Mouse (Mus musculus) hindbrain, embryonic 11.5 days (tissue): ENCODE data around the gene 1810009J06Rik. TPM values are rescaled to one million over a fixed set of nuclear protein-coding genes. Genes with fewer than 3 reads are reported as not detected.
"Not testable (repeated sequence)": the region's sequence is repeated elsewhere in the genome, so short reads cannot be mapped to it uniquely, and the experiment has no call there.

ENCODE experiments used
- ATAC-seq: fragments of 200-750 bp; cut with Nextera tagmentation; 2 replicates; pipeline ENCODE4 v1.8.0; 2017; ENCODE audit warnings: mild to moderate bottlenecking, moderate TSS enrichment, moderate library complexity; ENCODE audit not compliant: low FRiP score
- DNase-seq: peaks from one replicate; pipeline ENCODE4 v3.0.0-alpha.2; 2015; ENCODE audit warnings: low spot score
- H3K27ac ChIP-seq: fragments of 300-500 bp; sonication (generic); 2 replicates; pipeline ENCODE4 v1.5.1; 2014; ENCODE audit warnings: mild to moderate bottlenecking, low read depth, low read length
- H3K27me3 ChIP-seq: fragments of 300-500 bp; sonication (generic); 2 replicates; pipeline ENCODE4 v1.6.1; 2014; ENCODE audit warnings: mild to moderate bottlenecking, low read length, moderate library complexity, mixed read lengths; ENCODE audit not compliant: control insufficient read depth, insufficient read depth
- H3K36me3 ChIP-seq: fragments of 300-500 bp; sonication (generic); 2 replicates; pipeline ENCODE4 v1.6.1; 2014; ENCODE audit warnings: mild to moderate bottlenecking, low read length, moderate library complexity, mixed read lengths; ENCODE audit not compliant: control insufficient read depth, insufficient read depth
- H3K4me1 ChIP-seq: fragments of 300-500 bp; sonication (generic); replicated peaks from 2 replicates; pipeline ENCODE4 v1.6.1; 2014; ENCODE audit warnings: low read length, mixed read lengths; ENCODE audit not compliant: control insufficient read depth, insufficient read depth
- H3K4me2 ChIP-seq: fragments of 300-500 bp; sonication (generic); replicated peaks from 2 replicates; pipeline ENCODE4 v1.6.1; 2014; ENCODE audit warnings: mild to moderate bottlenecking, low read depth, low read length
- H3K4me3 ChIP-seq: fragments of 300-500 bp; sonication (generic); 2 replicates; pipeline ENCODE4 v1.5.1; 2014; ENCODE audit warnings: low read depth, low read length
- H3K9ac ChIP-seq: fragments of 300-500 bp; sonication (generic); 2 replicates; pipeline ENCODE4 v1.6.1; 2014; ENCODE audit warnings: low read depth, low read length
- H3K9me3 ChIP-seq: fragments of 300-500 bp; sonication (generic); 2 replicates; pipeline ENCODE4 v1.6.1; 2016; ENCODE audit warnings: low read length; ENCODE audit not compliant: control insufficient read depth
- WGBS: fragments of 180-500 bp; shearing (Covaris S2); extraction: QIAGEN DNeasy Blood & Tissue Kit; methylation state at CpG from one replicate; pipeline ENCODE4 v1.1.7; 2014; 5-methylcytosine and 5-hydroxymethylcytosine counted together
- polyA plus RNA-seq: library from polyadenylated mRNA; unstranded; fragments of >200 nt; fragmentation: Nextera tagmentation; extraction: Ambion mirVana; gene quantifications from 2 replicates; pipeline ENCODE4 v1.2.1, GENCODE M21; 2014

1810009J06Rik gene
- not detected in 2 replicates for polyA plus RNA-seq

DNA sequence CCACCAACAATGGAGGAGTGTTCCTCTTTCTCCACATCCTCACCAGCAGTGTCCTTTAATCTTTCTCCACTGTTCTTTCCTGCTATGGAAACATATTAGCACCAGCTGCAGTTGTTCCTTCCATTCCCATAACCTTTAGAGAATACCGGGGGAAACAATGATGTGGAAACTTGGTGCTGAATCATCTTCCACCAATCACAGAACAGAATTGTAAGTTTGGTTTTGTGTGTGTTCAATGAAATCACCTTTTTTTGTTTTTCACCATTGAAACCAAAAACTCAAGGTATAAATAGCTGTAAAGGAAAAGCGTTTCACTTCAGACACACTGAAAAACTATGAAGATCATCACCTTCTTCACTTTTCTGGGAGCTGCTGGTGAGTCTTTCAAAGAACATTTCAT, at the start of gene 1810009J06Rik:
Gene 1810009J06Rik (plus strand): TSS at position 301 of the 400 bp plus-strand sequence.
- not testable (repeated sequence) for H3K36me3 ChIP-seq, H3K27ac ChIP-seq, H3K4me2 ChIP-seq, H3K9me3 ChIP-seq, H3K4me1 ChIP-seq, H3K4me3 ChIP-seq, DNase-seq, ATAC-seq, H3K27me3 ChIP-seq, H3K9ac ChIP-seq
- 93% methylated on average over 2 of the region's 2 CpGs for WGBS

GRCm38 (mm10) chr6:40919954-40920353, 44.6 kb upstream of the 1810009J06Rik start:
- WGBS = 88% methylated on average over 4 of the region's 4 CpGs
- DNase-seq (no peak), ATAC-seq (no peak)
- no peak overlapping the region for H3K9ac ChIP-seq
- H3K27ac ChIP-seq = no peak overlapping the region
- H3K4me2 ChIP-seq = no peak overlapping the region
- H3K4me1 ChIP-seq = no peaks in the 10 kb centered on the region
- no peaks in the 10 kb centered on the region for H3K36me3 ChIP-seq
- no peak overlapping the region for H3K4me3 ChIP-seq
- H3K27me3 ChIP-seq = no peaks in the 10 kb centered on the region
- H3K9me3 ChIP-seq = no peaks in the 10 kb centered on the region

DNA sequence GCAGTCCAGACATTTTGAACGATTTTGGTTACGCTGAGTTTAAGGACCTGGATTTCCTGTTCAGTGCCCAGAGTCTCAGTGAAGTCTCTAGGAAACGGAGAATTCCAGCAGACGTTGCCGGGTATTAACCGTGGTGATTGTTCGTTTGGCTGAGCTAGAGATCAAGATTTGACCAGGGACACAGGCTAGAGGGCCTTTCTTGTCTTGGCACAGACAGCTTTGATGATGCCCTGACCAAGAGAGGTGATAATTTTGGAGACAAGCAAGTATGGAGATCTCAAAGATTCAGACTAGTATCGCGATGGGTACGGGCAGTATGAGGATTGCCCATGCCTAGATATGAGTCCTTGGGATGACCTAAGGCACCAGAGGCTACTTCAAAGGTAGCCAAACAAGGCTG, 24.1 kb upstream of the 1810009J06Rik start, which contains the start of gene 1700074P13Rik:
Gene 1700074P13Rik (minus strand): TSS at position 101 of the 400 bp plus-strand sequence.
- H3K9ac ChIP-seq = no peak within 1 kb of the TSS
- no peak within 1 kb of the TSS for H3K27ac ChIP-seq
- no peaks in the 10 kb centered on the region for H3K27me3 ChIP-seq
- H3K4me1 ChIP-seq = no peaks in the 10 kb centered on the region
- no peak within 1 kb of the TSS for H3K4me2 ChIP-seq
- H3K36me3 ChIP-seq = no peaks in the 10 kb centered on the region
- ATAC-seq = no peak
- no peaks in the 10 kb centered on the region for H3K9me3 ChIP-seq
- 93% methylated on average over 10 of the region's 10 CpGs for WGBS
- no peak within 1 kb of the TSS for H3K4me3 ChIP-seq
- no peak for DNase-seq

GRCm38 (mm10) chr6:40951770-40952169, 12.8 kb upstream of the 1810009J06Rik start, which contains the start of gene Gm4744:
TSS of gene Gm4744 (minus strand) at chr6:40951870.
- no peak within 1 kb of the TSS for H3K4me2 ChIP-seq
- no peak for ATAC-seq
- H3K4me1 ChIP-seq = no peaks in the 10 kb centered on the region
- no peaks in the 10 kb centered on the region for H3K36me3 ChIP-seq
- no peak within 1 kb of the TSS for H3K4me3 ChIP-seq
- H3K9me3 ChIP-seq = no peaks in the 10 kb centered on the region
- H3K9ac ChIP-seq = no peak within 1 kb of the TSS
- no peak within 1 kb of the TSS for H3K27ac ChIP-seq
- H3K27me3 ChIP-seq = no peaks in the 10 kb centered on the region
- DNase-seq = no peak

DNA sequence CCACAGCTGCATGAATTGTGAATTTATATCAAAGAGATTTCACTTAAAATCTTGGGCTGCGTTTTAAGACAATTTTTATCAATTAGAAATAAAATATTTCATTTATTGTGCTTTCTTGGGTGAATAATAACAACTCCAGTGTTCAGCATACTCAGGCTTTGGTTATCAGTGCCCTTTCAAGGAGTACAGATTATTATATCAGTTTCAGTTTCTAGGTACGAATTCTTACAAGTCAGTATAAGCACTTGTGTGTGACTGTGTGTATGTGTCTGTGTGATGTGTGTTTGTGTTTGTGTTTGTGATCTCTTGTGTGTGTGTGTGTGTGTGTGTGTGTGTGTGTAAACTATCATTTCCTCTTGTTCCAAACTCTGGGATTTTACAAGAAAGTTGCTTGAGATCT, 10.8 kb upstream of the 1810009J06Rik start:
- no peaks in the 10 kb centered on the region for H3K9me3 ChIP-seq
- H3K27me3 ChIP-seq = no peaks in the 10 kb centered on the region
- 66% methylated on average over 2 of the region's 2 CpGs for WGBS
- no peak overlapping the region for H3K4me2 ChIP-seq
- H3K27ac ChIP-seq = no peak overlapping the region
- H3K4me1 ChIP-seq = no peaks in the 10 kb centered on the region
- DNase-seq = no peak
- no peak overlapping the region for H3K9ac ChIP-seq
- no peak overlapping the region for H3K4me3 ChIP-seq
- no peak for ATAC-seq
- no peaks in the 10 kb centered on the region for H3K36me3 ChIP-seq

DNA sequence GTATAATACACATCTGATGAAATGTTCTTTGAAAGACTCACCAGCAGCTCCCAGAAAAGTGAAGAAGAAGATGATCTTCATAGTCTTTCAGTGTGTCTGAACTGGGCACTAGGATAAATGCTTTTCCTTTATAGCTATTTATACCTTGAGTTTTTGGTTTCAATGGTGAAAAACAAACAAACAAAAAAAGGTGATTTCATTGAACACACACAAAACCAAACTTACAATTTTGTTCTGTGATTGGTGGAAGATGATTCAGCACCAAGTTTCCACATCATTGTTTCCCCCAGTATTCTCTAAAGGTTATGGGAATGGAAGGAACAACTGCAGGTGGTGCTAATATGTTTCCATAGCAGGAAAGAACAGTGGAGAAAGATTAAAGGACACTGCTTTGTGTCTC, 34.8 kb downstream of the 1810009J06Rik start, which contains the start of gene Gm2663:
Gene Gm2663 (minus strand): TSS at position 101 of the 400 bp plus-strand sequence.
- not testable (repeated sequence) for H3K9ac ChIP-seq, H3K36me3 ChIP-seq, ATAC-seq, H3K27ac ChIP-seq, H3K27me3 ChIP-seq, DNase-seq, H3K4me1 ChIP-seq, H3K4me2 ChIP-seq, H3K4me3 ChIP-seq, H3K9me3 ChIP-seq

GRCm38 (mm10) chr6:41015065-41015464, 50.5 kb downstream of the 1810009J06Rik start:
- H3K27me3 ChIP-seq = no peaks in the 10 kb centered on the region
- no peak overlapping the region for H3K9ac ChIP-seq
- ATAC-seq = peak; percentile 54; the same call in 1 of the 2 replicates
- H3K4me2 ChIP-seq = no peak overlapping the region
- H3K27ac ChIP-seq = no peak overlapping the region
- H3K36me3 ChIP-seq = no peaks in the 10 kb centered on the region
- H3K9me3 ChIP-seq = no peaks in the 10 kb centered on the region
- DNase-seq = no peak
- no peaks in the 10 kb centered on the region for H3K4me1 ChIP-seq
- 74% methylated on average over 4 of the region's 4 CpGs for WGBS
- H3K4me3 ChIP-seq = no peak overlapping the region

Other genes starting within 250 kb of the 1810009J06Rik start
- not detected in 2 replicates for gene Moxd2, start 77.3 kb upstream of the 1810009J06Rik start, polyA plus RNA-seq
- not detected in 2 replicates for gene Prss58, start 64.4 kb upstream of the 1810009J06Rik start, polyA plus RNA-seq
- gene 1700074P13Rik, start 24.2 kb upstream of the 1810009J06Rik start, polyA plus RNA-seq = not detected in 2 replicates
- not detected in 2 replicates for gene Gm4744, start 12.9 kb upstream of the 1810009J06Rik start, polyA plus RNA-seq
- not detected in 2 replicates for gene Gm2663, start 34.7 kb downstream of the 1810009J06Rik start, polyA plus RNA-seq
- not detected in 2 replicates for gene 2210010C04Rik, start 70.8 kb downstream of the 1810009J06Rik start, polyA plus RNA-seq